Mouse (Mus musculus): ENCODE data around the gene Duoxa1. TPM values are rescaled to one million over a fixed set of nuclear protein-coding genes. Genes with fewer than 3 reads are reported as not detected.
"Not testable (repeated sequence)": the region's sequence is repeated elsewhere in the genome, so short reads cannot be mapped to it uniquely, and the experiment has no call there.

The Duoxa1 gene
- total RNA-seq, 2 experiments from 2014 or later, result not detected

GRCm38 (mm10) chr2:122332222-122332621 lies 18.7 kb upstream of the Duoxa1 start:
- no peak for DNase-seq (ENCODE audit: extremely low spot score in 1 of 2, low spot score in 1 of 2)

DNA sequence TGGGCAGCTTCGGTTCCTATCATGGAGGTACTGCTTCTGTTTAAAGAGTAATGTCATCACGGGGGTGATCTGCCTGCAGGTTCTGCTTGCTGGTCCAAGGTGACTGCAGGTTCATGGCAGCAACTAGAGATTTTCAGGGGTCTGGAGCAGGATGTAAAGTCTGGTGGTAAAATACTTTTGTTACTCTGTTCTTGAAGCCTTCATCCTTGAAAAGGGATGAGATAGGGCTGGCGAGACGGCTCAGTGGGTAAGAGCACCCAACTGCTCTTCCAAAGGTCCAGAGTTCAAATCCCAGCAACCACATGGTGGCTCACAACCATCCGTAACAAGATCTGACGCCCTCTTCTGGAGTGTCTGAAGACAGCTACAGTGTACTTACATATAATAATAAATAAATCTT lies 16.8 kb upstream of the Duoxa1 start:
- DNase-seq (ENCODE audit: extremely low spot score in 1 of 2, low spot score in 1 of 2), result not testable (repeated sequence)

DNA sequence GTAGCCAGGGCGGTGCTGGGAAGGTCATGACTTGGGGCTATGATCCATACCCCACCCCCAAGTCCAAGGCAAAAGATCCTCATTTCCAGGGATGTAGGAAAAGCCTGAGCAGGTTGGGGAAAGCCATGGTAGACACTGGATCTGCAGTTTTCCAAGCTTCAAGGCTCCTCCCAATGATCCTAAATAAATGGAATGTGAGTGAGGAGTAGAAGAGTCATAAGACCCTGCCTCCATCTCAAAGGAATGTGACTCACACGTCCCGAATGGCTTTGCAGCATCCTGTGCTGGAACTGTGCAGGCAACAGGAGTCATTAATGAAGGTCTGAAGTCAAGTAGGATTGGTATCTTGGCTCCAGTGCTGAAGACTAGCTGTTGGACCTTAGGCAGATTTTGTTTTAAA lies 14.5 kb upstream of the Duoxa1 start:
- no peak for DNase-seq (ENCODE audit: extremely low spot score in 1 of 2, low spot score in 1 of 2)

DNA sequence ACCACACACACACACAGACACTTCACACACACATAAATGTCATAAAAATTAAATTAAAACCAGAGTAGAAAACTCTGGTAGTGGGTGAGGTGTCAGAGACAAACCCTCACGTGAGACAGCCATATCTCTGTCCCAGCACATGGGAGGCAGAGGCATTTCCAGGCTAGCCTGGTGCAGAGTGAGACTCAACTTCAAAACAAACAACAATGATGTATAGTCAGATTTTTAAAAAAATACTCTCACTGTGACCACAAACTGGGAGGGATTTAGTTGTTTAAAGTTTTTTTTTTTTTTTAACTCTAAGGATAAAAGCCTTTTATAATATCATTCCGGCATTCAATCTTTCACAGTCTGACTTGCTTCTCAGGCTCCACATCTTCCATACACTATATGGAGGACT lies 11.8 kb upstream of the Duoxa1 start:
- DNase-seq (ENCODE audit: extremely low spot score in 1 of 2, low spot score in 1 of 2), result no peak

- no peak for DNase-seq (ENCODE audit: extremely low spot score in 1 of 2, low spot score in 1 of 2)
Measured at GRCm38 (mm10) chr2:122324586-122324985, 11.1 kb upstream of the Duoxa1 start.

DNA sequence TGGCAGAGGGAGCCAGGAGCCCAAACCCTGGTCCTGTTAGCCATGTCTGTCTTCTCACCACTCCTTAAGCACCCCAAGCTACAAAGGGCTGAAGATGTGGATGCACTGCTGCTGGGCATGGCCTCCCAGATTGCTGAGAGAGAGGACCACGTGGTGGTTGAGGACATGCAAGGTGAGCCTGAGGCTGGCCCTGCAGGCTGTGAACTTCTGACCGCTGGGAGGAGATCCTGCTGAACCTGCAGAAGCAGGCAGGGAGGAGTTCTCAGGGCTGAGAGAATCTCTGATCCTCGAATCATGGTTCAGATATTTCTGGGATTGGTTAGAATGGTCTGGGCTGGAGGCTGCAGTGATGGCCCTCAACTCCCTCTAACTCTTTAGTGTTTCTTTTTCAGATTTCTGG lies 10.4 kb upstream of the Duoxa1 start:
- no peak for DNase-seq (ENCODE audit: extremely low spot score in 1 of 2, low spot score in 1 of 2)

GRCm38 (mm10) chr2:122317384-122317783 lies 3.9 kb upstream of the Duoxa1 start:
- DNase-seq (ENCODE audit: extremely low spot score in 1 of 2, low spot score in 1 of 2), result no peak

DNA sequence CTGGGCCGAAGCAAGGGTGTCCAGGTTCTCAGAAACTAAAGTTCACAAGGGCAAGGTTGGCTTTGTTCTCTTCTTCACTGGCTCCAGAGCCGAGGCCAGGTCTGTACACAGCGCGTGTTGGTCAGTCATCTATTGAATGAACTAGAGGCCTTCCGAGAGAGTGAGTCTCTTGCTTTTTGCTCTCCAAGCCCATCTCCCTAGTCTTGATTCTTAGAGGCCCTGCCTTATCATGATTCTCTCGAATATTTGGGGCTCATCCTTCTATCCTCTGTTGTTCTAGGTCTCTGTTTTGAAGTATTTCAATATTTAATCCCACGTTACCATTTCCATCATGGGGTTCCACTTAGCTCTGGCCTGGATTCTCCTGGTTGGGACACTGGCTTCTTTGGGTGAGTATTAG lies 1.8 kb upstream of the Duoxa1 start, which contains the start of gene Duox1:
TSS of gene Duox1 (plus strand) at position 301 of the 400 bp plus-strand sequence.
- no peak for DNase-seq (ENCODE audit: extremely low spot score in 1 of 2, low spot score in 1 of 2)

- peak; percentile 42 to 82 for DNase-seq (ENCODE audit: extremely low spot score in 1 of 2, low spot score in 1 of 2)
Measured at GRCm38 (mm10) chr2:122312722-122313417, 660 bp downstream of the Duoxa1 start.

GRCm38 (mm10) chr2:122311561-122311960 lies 2.0 kb downstream of the Duoxa1 start:
- DNase-seq (ENCODE audit: extremely low spot score in 1 of 2, low spot score in 1 of 2), result no peak

DNA sequence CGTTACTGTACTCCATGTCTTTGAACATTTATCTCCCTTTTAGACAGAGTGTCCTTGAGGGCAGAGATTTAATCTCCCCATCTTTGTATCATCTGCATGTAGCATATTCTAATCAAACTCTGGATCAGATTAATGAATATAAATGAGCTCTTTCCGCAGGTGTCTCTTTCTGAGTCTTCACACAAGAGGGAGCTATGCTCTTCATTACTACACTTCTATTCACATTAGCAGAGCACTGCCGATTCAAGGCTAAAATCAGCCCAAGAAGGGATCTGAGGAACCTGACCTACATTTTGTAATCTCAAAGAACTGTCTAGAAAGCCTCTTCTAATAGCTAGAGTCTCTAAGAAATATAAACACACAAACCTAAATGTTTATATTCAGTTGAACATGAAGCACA lies 3.9 kb downstream of the Duoxa1 start:
- no peak for DNase-seq (ENCODE audit: extremely low spot score in 1 of 2, low spot score in 1 of 2)

DNA sequence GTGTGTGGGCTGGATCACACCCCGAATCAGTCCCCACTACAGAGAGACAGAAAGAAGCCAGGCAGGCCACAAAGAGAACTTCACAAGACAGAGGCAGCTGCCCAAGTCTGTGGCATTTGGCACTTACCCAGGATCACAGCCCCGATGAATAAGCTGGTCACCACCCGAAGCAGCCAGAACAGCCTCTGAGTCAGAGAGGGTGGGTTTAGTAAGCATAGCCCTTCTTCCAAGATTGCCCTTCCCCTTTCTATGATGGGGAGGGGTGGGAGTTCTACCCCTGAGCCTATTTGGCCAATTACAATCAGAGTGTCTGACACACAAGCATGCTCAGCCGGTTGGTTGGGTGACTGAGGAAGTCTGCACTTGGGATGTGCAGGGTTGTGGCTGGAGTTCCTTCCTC lies 7.3 kb downstream of the Duoxa1 start:
- DNase-seq (ENCODE audit: extremely low spot score in 1 of 2, low spot score in 1 of 2), result no peak

- DNase-seq (ENCODE audit: extremely low spot score in 1 of 2, low spot score in 1 of 2), result no peak
Measured at GRCm38 (mm10) chr2:122305097-122305892, 8.2 kb downstream of the Duoxa1 start.

GRCm38 (mm10) chr2:122304544-122304943 lies 9.0 kb downstream of the Duoxa1 start:
- no peak for DNase-seq (ENCODE audit: extremely low spot score in 1 of 2, low spot score in 1 of 2)

DNA sequence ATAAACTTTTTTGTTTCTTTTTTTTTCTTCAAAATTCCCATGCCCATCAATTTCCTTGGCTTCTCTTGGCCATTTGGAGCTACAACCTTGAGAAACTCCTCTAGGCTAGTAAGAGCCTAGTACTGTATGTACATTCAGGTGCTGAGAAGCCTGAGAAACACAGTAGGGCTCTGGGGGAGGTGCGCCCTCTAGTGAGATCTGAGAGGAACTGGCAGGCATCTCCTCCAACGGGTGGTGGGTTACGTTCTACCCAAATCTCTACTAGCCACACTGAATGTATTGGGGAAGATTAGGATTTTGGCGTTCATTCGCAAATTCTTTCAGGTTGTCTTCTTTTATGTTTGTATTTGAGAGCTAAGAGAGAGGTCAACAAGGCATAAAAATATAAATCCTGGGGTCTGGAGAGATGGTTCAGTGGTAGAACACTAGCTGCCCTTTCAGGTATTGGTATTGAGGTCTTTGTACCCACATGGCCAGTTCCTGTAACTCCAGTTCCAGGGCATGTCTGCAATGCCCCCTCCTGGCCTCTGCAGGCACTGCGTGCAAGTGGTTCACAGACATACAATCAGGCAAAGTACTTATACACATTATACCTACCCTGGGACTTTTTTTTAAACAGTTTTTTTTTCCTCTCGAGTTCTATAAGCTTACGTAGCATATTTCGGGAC lies 10.8 kb downstream of the Duoxa1 start:
- DNase-seq (ENCODE audit: extremely low spot score in 1 of 2, low spot score in 1 of 2), result peak; percentile 28 to 62

GRCm38 (mm10) chr2:122301921-122302573 lies 11.5 kb downstream of the Duoxa1 start:
- no peak for DNase-seq (ENCODE audit: extremely low spot score in 1 of 2, low spot score in 1 of 2)

GRCm38 (mm10) chr2:122301081-122301920 lies 12.2 kb downstream of the Duoxa1 start:
- no peak for DNase-seq (ENCODE audit: extremely low spot score in 1 of 2, low spot score in 1 of 2)

DNA sequence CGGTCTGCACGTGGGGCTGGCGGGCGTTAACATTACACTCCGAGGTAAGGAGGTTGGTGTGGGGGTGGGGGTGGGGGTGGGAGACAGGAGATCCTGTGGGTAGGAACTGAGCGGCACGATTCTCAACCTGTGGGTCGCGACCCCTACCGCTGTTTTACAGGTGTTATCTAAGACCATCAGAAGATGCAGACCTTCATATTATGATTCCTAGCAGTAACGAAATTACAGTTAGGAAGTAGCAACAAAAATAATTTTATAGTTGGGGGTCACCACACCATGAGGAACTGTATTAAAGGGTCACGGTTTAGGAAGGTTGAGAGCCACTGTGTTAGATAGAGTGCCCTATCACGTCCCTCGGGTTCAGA lies 12.9 kb downstream of the Duoxa1 start:
- DNase-seq (ENCODE audit: extremely low spot score in 1 of 2, low spot score in 1 of 2), result no peak

GRCm38 (mm10) chr2:122299911-122300655 lies 13.4 kb downstream of the Duoxa1 start:
- DNase-seq (ENCODE audit: extremely low spot score in 1 of 2, low spot score in 1 of 2), result no peak

Data from layer of hippocampus, postnatal 25 days (tissue).